Mouse (Mus musculus): Measurements from ENCODE around the gene Fbxl14. TPM values are rescaled to one million over a fixed set of nuclear protein-coding genes. Genes with fewer than 3 reads are reported as not detected.

The Fbxl14 gene
- polyA plus RNA-seq, 1 experiment from 2014 or later, result 2.1 TPM

DNA sequence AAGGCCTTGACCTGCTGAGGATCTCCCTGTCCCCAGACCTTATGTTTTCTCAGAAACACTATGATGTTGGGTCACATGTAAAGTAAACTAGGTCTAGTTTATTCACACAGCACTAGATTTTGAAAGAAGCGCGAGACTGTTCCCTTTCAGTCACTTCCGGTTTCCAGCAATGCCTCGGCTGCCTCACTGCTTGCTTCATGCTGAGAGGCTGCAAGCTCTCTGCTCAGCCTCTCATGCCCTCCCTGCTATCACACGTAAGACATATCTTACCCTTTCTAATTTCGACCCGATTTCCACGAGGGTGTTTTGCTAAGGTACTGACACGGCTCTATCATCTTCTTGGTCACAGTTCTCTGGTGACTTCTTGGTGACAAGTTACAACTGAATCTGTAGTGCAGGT, 22.6 kb downstream of the Fbxl14 start:
- no peak overlapping the region for H3K27ac ChIP-seq (ENCODE audit: low read length)
- H3K9ac ChIP-seq (ENCODE audit: low read depth, low read length), result no peak overlapping the region
- H3K4me1 ChIP-seq (ENCODE audit: control insufficient read depth, low read depth, low read length), result no peaks in the 10 kb centered on the region
- no peaks in the 10 kb centered on the region for H3K27me3 ChIP-seq (ENCODE audit: control insufficient read depth, insufficient read depth, low read depth, low read length)
- 37% methylated on average over 9 of the region's 9 CpGs for WGBS (ENCODE audit: insufficient replicate concordance)
- no peaks in the 10 kb centered on the region for H3K9me3 ChIP-seq (replicated peaks; ENCODE audit: control insufficient read depth, low read length)
- no peak overlapping the region for H3K4me3 ChIP-seq (ENCODE audit: low read depth, low read length)
- no peak overlapping the region for H3K4me2 ChIP-seq (ENCODE audit: low read depth, low read length)
- H3K36me3 ChIP-seq (ENCODE audit: control insufficient read depth, insufficient read depth), result no peaks in the 10 kb centered on the region
- ATAC-seq (ENCODE audit: low read depth), result no peak

DNA sequence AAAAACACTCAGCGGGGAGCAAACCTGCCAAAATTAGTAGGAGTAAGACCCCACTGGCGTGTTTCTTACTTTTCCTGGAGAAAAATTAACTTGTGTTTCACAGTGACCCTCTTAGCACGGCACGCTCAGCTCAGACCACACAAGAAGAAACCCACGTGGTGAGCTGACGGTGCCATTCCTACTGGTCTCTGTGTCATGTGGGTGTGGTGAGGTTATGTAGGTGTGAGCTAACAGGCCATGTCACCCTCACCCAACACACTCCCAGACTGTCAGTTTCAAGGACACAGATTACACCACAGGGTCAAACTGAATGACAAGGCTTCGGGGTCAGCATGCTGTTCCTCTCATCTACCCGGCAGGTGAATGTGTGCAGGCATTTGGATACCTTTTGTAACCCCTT, 25.3 kb downstream of the Fbxl14 start:
- Histone ChIP-seq H3K27me3 (ENCODE audit: control insufficient read depth, insufficient read depth, low read depth, low read length) (no peaks in the 10 kb centered on the region), H3K9ac (ENCODE audit: low read depth, low read length) (no peak overlapping the region), H3K4me1 (ENCODE audit: control insufficient read depth, low read depth, low read length) (no peaks in the 10 kb centered on the region), H3K36me3 (ENCODE audit: control insufficient read depth, insufficient read depth) (no peaks in the 10 kb centered on the region), H3K4me3 (ENCODE audit: low read depth, low read length) (no peak overlapping the region), H3K4me2 (ENCODE audit: low read depth, low read length) (no peak overlapping the region), H3K27ac (ENCODE audit: low read length) (no peak overlapping the region), H3K9me3 (replicated peaks; ENCODE audit: control insufficient read depth, low read length) (no peaks in the 10 kb centered on the region)
- ATAC-seq (ENCODE audit: low read depth), result peak; percentile 24; the same call in 1 of the 2 replicates
- WGBS (ENCODE audit: insufficient replicate concordance), result 61% methylated on average over 8 of the region's 8 CpGs

DNA sequence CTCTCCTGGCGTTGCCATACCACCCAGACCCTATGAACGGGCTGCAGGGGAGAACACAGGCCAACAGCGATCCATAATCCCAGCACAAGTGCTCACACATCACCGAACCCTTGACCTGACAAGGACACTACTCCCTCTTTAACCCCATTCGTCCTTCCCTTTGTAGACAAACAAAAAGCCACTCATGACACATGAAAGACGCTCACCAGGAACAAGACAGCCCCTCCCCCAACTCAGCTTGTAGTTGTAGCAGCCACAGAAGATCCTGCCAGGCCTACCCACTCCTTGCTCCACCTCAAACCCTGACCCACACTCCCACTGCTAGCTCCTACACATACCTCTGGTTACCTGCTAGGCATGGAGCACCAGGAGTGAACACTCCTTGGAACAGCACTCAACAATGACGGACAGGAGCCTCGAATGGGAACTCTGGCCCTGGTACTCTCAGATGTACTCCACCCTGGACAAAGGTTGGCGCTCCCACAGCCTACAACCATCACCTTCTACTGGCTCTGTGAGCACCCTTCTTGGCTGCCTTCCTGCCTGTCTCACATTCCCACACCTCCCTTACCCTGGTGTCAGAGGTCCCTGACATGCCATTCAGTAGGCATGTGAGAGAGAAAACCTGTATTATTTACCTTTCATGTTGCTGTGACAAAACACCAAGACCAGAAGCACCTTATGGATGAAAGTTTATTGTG, 26.2 kb downstream of the Fbxl14 start:
- Histone ChIP-seq H3K4me3 (ENCODE audit: low read depth, low read length) (no peak overlapping the region), H3K27me3 (ENCODE audit: control insufficient read depth, insufficient read depth, low read depth, low read length) (no peaks in the 10 kb centered on the region), H3K4me2 (ENCODE audit: low read depth, low read length) (no peak overlapping the region), H3K36me3 (ENCODE audit: control insufficient read depth, insufficient read depth) (no peaks in the 10 kb centered on the region), H3K9me3 (replicated peaks; ENCODE audit: control insufficient read depth, low read length) (no peaks in the 10 kb centered on the region), H3K4me1 (ENCODE audit: control insufficient read depth, low read depth, low read length) (no peaks in the 10 kb centered on the region), H3K9ac (ENCODE audit: low read depth, low read length) (no peak overlapping the region), H3K27ac (ENCODE audit: low read length) (no peak overlapping the region)
- 65% methylated on average over 9 of the region's 9 CpGs for WGBS (ENCODE audit: insufficient replicate concordance)
- no peak for ATAC-seq (ENCODE audit: low read depth)

DNA sequence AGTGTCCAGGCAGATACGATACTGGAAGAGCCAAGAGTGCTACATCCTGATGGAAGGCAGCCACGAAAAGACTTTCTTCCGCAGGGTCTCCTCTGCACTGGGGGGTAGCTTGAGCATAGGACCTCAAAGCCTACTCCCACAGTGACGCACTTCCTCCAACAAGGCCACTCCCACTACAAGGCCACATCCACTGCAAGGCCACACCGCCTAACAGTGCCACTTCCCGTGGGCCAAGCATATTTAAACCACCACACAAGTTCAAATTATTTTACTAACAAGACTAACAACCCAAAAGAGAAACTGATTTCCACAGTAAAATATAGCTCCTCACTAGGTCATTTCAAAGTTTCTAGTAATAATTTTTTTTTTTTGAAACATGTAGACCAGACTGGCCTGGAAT, 28.8 kb downstream of the Fbxl14 start:
- Histone ChIP-seq H3K4me2 (ENCODE audit: low read depth, low read length) (no peak overlapping the region), H3K9me3 (replicated peaks; ENCODE audit: control insufficient read depth, low read length) (no peaks in the 10 kb centered on the region), H3K36me3 (ENCODE audit: control insufficient read depth, insufficient read depth) (no peaks in the 10 kb centered on the region), H3K4me1 (ENCODE audit: control insufficient read depth, low read depth, low read length) (no peaks in the 10 kb centered on the region), H3K4me3 (ENCODE audit: low read depth, low read length) (no peak overlapping the region), H3K27me3 (ENCODE audit: control insufficient read depth, insufficient read depth, low read depth, low read length) (no peaks in the 10 kb centered on the region), H3K27ac (ENCODE audit: low read length) (no peak overlapping the region), H3K9ac (ENCODE audit: low read depth, low read length) (no peak overlapping the region)
- WGBS (ENCODE audit: insufficient replicate concordance), result 74% methylated on average over 6 of the region's 6 CpGs
- no peak for ATAC-seq (ENCODE audit: low read depth)

DNA sequence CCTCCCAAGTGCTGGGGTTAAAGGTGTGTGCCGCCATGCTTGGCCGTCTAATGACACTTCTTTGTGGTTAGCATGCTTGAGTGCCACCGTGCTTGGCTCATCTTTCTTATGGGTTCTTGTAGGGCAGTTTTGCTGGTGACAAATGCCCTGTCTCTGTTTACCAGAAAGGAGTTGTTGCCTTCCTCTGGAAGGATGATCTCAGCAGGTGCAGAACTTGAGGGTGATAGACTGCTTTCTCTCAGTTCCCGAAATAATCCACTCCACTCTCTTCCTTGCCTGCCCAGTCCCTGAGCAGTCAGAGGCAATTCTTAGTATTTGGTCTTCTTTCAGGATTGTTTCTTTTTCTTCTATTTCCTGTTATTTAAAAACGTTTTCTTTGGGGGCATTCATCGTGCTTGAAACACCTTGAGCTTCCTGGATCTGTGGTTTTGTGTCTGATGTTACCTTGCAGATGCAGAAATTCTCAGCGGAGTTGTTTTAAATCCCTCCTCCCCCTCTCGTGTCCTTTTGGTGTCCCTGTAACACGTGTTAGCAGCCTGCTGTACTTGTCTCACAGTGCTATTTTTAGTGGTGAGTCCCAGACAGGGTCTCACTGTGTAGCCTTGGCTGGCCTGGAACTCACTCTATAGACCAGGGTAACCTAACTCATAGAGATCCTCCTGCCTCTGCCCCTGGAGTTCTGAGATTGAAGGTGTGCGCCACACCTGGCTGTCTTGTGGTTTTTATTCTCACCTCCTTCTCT, 29.3 kb downstream of the Fbxl14 start:
- Histone ChIP-seq H3K27ac (ENCODE audit: low read length) (no peak overlapping the region), H3K4me2 (ENCODE audit: low read depth, low read length) (no peak overlapping the region), H3K4me3 (ENCODE audit: low read depth, low read length) (no peak overlapping the region), H3K27me3 (ENCODE audit: control insufficient read depth, insufficient read depth, low read depth, low read length) (no peaks in the 10 kb centered on the region), H3K36me3 (ENCODE audit: control insufficient read depth, insufficient read depth) (no peaks in the 10 kb centered on the region), H3K4me1 (ENCODE audit: control insufficient read depth, low read depth, low read length) (no peaks in the 10 kb centered on the region), H3K9me3 (replicated peaks; ENCODE audit: control insufficient read depth, low read length) (no peaks in the 10 kb centered on the region), H3K9ac (ENCODE audit: low read depth, low read length) (no peak overlapping the region)
- 47% methylated on average over 10 of the region's 10 CpGs for WGBS (ENCODE audit: insufficient replicate concordance)
- no peak for ATAC-seq (ENCODE audit: low read depth)

DNA sequence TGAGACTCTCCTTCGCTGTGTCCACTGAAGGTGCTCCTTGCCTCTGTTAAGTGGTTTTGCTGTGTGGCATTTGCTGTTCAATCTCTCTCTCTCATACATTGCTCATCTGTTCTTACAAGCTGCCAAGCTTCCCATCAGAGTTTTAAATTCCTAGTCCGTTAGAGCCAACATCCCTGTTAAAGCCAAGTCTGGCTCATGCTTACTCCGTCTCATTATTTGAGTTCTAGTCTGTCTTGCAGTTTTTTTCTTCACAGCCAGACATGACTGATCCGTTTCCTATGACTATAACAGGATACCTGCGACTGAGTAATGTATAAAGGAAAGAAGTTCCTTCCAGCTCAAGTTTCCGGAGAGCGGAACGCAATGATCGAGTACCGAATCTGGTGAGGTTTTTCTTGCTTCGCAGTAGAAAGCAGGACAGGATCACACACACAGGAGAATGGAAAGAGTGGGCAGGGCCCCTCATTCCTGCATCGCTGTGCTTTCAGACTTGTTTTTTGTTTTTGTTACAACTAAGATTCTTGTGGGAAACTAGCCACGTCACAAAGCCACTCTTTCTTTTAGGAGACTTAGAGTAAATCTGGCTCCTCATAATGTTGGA, 30.1 kb downstream of the Fbxl14 start:
- Histone ChIP-seq H3K9me3 (replicated peaks; ENCODE audit: control insufficient read depth, low read length) (no peaks in the 10 kb centered on the region), H3K4me3 (ENCODE audit: low read depth, low read length) (no peak overlapping the region), H3K36me3 (ENCODE audit: control insufficient read depth, insufficient read depth) (no peaks in the 10 kb centered on the region), H3K4me2 (ENCODE audit: low read depth, low read length) (no peak overlapping the region), H3K4me1 (ENCODE audit: control insufficient read depth, low read depth, low read length) (no peaks in the 10 kb centered on the region), H3K27me3 (ENCODE audit: control insufficient read depth, insufficient read depth, low read depth, low read length) (no peaks in the 10 kb centered on the region), H3K9ac (ENCODE audit: low read depth, low read length) (no peak overlapping the region), H3K27ac (ENCODE audit: low read length) (no peak overlapping the region)
- ATAC-seq (ENCODE audit: low read depth), result no peak
- WGBS (ENCODE audit: insufficient replicate concordance), result 78% methylated on average over 13 of the region's 13 CpGs

DNA sequence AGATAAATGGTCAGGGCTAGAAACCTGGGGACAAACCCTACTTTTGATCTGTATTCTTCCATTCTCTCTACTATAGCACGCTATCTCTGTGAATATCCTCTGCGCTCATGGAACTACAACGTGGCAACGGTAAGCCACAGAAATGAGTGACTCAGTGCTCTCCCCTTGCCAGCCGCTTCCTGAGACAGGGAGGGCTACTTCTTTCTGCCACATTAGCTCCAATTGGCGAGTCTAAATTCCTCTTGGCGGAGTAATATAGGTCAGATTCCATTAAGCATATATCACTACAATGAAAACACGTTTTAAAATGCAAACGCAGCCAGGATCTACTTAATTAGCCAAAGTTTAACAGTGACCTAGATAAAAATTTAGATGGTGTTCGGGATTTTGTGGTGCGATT, 33.2 kb downstream of the Fbxl14 start:
- Histone ChIP-seq H3K27me3 (ENCODE audit: control insufficient read depth, insufficient read depth, low read depth, low read length) (no peaks in the 10 kb centered on the region), H3K36me3 (ENCODE audit: control insufficient read depth, insufficient read depth) (no peaks in the 10 kb centered on the region), H3K9me3 (replicated peaks; ENCODE audit: control insufficient read depth, low read length) (no peaks in the 10 kb centered on the region), H3K27ac (ENCODE audit: low read length) (no peak overlapping the region), H3K9ac (ENCODE audit: low read depth, low read length) (no peak overlapping the region), H3K4me2 (ENCODE audit: low read depth, low read length) (no peak overlapping the region), H3K4me3 (ENCODE audit: low read depth, low read length) (no peak overlapping the region), H3K4me1 (ENCODE audit: control insufficient read depth, low read depth, low read length) (no peaks in the 10 kb centered on the region)
- WGBS (ENCODE audit: insufficient replicate concordance), result 60% methylated on average over 11 of the region's 11 CpGs
- ATAC-seq (ENCODE audit: low read depth), result no peak

DNA sequence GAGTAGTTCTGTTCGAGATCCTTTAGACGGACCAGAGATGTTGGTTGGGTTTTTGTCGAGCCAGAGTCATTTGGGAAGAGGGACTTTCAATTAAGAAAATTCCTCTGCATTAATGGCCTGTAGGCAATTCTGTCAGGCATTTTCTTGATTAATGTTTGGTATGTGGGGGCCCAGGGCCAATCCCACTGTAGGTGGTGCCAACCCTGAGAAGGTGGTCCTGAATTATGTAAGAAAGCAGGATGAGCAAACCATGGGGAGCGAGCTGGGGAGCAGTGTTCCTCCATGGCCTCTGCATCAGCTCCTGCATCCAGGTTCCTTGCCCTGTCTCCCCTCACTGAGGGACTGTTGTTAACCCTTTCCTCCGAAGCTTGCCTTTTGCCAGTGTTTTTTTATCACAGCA, 34.0 kb downstream of the Fbxl14 start:
- Histone ChIP-seq H3K4me2 (ENCODE audit: low read depth, low read length) (no peak overlapping the region), H3K27ac (ENCODE audit: low read length) (no peak overlapping the region), H3K9me3 (replicated peaks; ENCODE audit: control insufficient read depth, low read length) (no peaks in the 10 kb centered on the region), H3K4me3 (ENCODE audit: low read depth, low read length) (no peak overlapping the region), H3K4me1 (ENCODE audit: control insufficient read depth, low read depth, low read length) (no peaks in the 10 kb centered on the region), H3K9ac (ENCODE audit: low read depth, low read length) (no peak overlapping the region), H3K36me3 (ENCODE audit: control insufficient read depth, insufficient read depth) (no peaks in the 10 kb centered on the region), H3K27me3 (ENCODE audit: control insufficient read depth, insufficient read depth, low read depth, low read length) (no peaks in the 10 kb centered on the region)
- WGBS (ENCODE audit: insufficient replicate concordance), result 62% methylated on average over 5 of the region's 5 CpGs
- no peak for ATAC-seq (ENCODE audit: low read depth)

DNA sequence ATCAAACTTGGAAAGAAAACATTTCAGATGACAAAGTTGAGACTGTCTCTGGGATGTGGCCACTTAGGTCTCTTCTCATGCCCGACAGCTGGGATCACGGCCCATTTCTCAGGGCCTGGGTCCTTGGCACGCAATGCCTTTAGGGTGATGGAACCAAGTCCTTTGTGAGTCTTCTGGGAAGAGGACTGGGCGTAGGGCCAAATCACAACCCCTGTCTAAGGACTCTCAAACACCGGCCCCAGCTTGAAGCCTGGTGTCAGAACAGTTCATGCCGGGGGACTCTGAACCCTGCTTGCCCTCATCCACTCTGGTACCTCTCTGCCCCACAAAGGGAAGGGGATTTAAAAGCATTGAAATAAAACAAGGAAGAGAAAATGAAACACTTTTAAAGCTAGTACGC, 34.6 kb downstream of the Fbxl14 start:
- WGBS (ENCODE audit: insufficient replicate concordance), result 75% methylated on average over 7 of the region's 7 CpGs
- H3K4me2 ChIP-seq (ENCODE audit: low read depth, low read length), result no peak overlapping the region
- H3K4me1 ChIP-seq (ENCODE audit: control insufficient read depth, low read depth, low read length), result no peaks in the 10 kb centered on the region
- no peak overlapping the region for H3K9ac ChIP-seq (ENCODE audit: low read depth, low read length)
- no peak overlapping the region for H3K27ac ChIP-seq (ENCODE audit: low read length)
- H3K36me3 ChIP-seq (ENCODE audit: control insufficient read depth, insufficient read depth), result no peaks in the 10 kb centered on the region
- ATAC-seq (ENCODE audit: low read depth), result no peak
- H3K27me3 ChIP-seq (ENCODE audit: control insufficient read depth, insufficient read depth, low read depth, low read length), result no peaks in the 10 kb centered on the region
- H3K4me3 ChIP-seq (ENCODE audit: low read depth, low read length), result no peak overlapping the region
- no peaks in the 10 kb centered on the region for H3K9me3 ChIP-seq (replicated peaks; ENCODE audit: control insufficient read depth, low read length)
